Mouse (Mus musculus): ENCODE results near the gene Hoxd9. TPM values are rescaled to one million over a fixed set of nuclear protein-coding genes. Genes with fewer than 3 reads are reported as not detected.
A peak's percentile ranks its signal among the peaks of the same experiment; 100 is the strongest.

Gene Hoxd9
- polyA plus RNA-seq, 1 experiment = 0.15 TPM

GRCm38 (mm10) chr2:74707599-74707998, 10.1 kb downstream of the Hoxd9 start:
- 57% methylated on average over 7 of the region's 7 CpGs for WGBS
- no peak for DNase-seq (ENCODE audit: low read depth, low spot score)

- no peak for DNase-seq (ENCODE audit: low read depth, low spot score)
- 32% methylated on average over 4 of the region's 4 CpGs for WGBS
These were observed 11.1 kb downstream of the Hoxd9 start for GRCm38 (mm10) chr2:74708676-74709075.

GRCm38 (mm10) chr2:74709465-74710419, 12.2 kb downstream of the Hoxd9 start:
- no peak for DNase-seq (ENCODE audit: low read depth, low spot score)
- 33% methylated on average over 5 of the region's 5 CpGs for WGBS

- WGBS = 6% methylated on average over 16 of the region's 16 CpGs
- no peak for DNase-seq (ENCODE audit: low read depth, low spot score)
These were observed 13.5 kb downstream of the Hoxd9 start for GRCm38 (mm10) chr2:74710929-74711543.

- WGBS = 2% methylated on average over 65 of the region's 65 CpGs
- no peak for DNase-seq (ENCODE audit: low read depth, low spot score)
These were observed 14.4 kb downstream of the Hoxd9 start, which contains the start of the genes Hoxd3 and Hoxd4 for GRCm38 (mm10) chr2:74711721-74712621. Gene Hoxd3, plus strand, starts transcription at chr2:74711927. Gene Hoxd4, plus strand, starts transcription at chr2:74711929.

GRCm38 (mm10) chr2:74713239-74714150, 16.0 kb downstream of the Hoxd9 start:
- 24% methylated on average over 19 of the region's 19 CpGs for WGBS
- no peak for DNase-seq (ENCODE audit: low read depth, low spot score)

GRCm38 (mm10) chr2:74714156-74714789, 16.7 kb downstream of the Hoxd9 start:
- WGBS = 32% methylated on average over 18 of the region's 18 CpGs
- no peak for DNase-seq (ENCODE audit: low read depth, low spot score)

- DNase-seq (ENCODE audit: low read depth, low spot score) = no peak
- WGBS = 14% methylated on average over 14 of the region's 14 CpGs
These were observed 17.4 kb downstream of the Hoxd9 start for GRCm38 (mm10) chr2:74714881-74715280.

GRCm38 (mm10) chr2:74715504-74716241, 18.1 kb downstream of the Hoxd9 start:
- DNase-seq (ENCODE audit: low read depth, low spot score) = peak; percentile 68
- 5% methylated on average over 26 of the region's 26 CpGs for WGBS

GRCm38 (mm10) chr2:74720384-74720783, 22.9 kb downstream of the Hoxd9 start:
- WGBS = 43% methylated on average over 2 of the region's 2 CpGs
- no peak for DNase-seq (ENCODE audit: low read depth, low spot score)

GRCm38 (mm10) chr2:74720955-74721491, 23.5 kb downstream of the Hoxd9 start:
- 19% methylated on average over 5 of the region's 5 CpGs for WGBS
- no peak for DNase-seq (ENCODE audit: low read depth, low spot score)

- WGBS = 6% methylated on average over 6 of the region's 6 CpGs
- no peak for DNase-seq (ENCODE audit: low read depth, low spot score)
These were observed 24.4 kb downstream of the Hoxd9 start for GRCm38 (mm10) chr2:74721882-74722281.

GRCm38 (mm10) chr2:74722949-74723348, 25.4 kb downstream of the Hoxd9 start:
- 69% methylated on average over 8 of the region's 8 CpGs for WGBS
- no peak for DNase-seq (ENCODE audit: low read depth, low spot score)

GRCm38 (mm10) chr2:74724244-74725015, 26.9 kb downstream of the Hoxd9 start:
- WGBS = 51% methylated on average over 7 of the region's 7 CpGs
- DNase-seq (ENCODE audit: low read depth, low spot score) = no peak

- 78% methylated on average over 17 of the region's 17 CpGs for WGBS
- DNase-seq (ENCODE audit: low read depth, low spot score) = no peak
These were observed 27.6 kb downstream of the Hoxd9 start for GRCm38 (mm10) chr2:74725171-74725570.

GRCm38 (mm10) chr2:74726551-74726950, 29.0 kb downstream of the Hoxd9 start, which contains the start of gene Gm28230:
Gene Gm28230, plus strand, starts transcription at chr2:74726728.
- DNase-seq (ENCODE audit: low read depth, low spot score) = no peak
- 68% methylated on average over 5 of the region's 5 CpGs for WGBS

All from large intestine, adult 2 months (tissue).